Mouse (Mus musculus) bone marrow macrophage, adult 2 months (primary cell): ENCODE results near the gene Tpd52l1.

ENCODE experiments used
- CTCF ChIP-seq: IDR thresholded peaks from 2 replicates; pipeline ENCODE4 v1.5.1; 2012; ENCODE audit warnings: low read depth, mild to moderate bottlenecking, low read length, moderate library complexity
- POLR2A ChIP-seq: IDR thresholded peaks from 2 replicates; pipeline ENCODE4 v1.6.1; 2012; ENCODE audit warnings: mild to moderate bottlenecking, low read depth, low read length, borderline replicate concordance

- TF ChIP-seq CTCF (no peak), POLR2A (no peak)
Measured at GRCm38 (mm10) chr10:31297106-31297505, 148.7 kb downstream of the Tpd52l1 start.
